Mouse (Mus musculus) MEL (cell line): ENCODE results near the gene Pik3c2b. TPM values are rescaled to one million over a fixed set of nuclear protein-coding genes. Genes with fewer than 3 reads are reported as not detected.

Source experiments
- DNase-seq: peaks from one replicate; pipeline ENCODE4 v3.0.0; 2011; ENCODE audit warnings: low read depth, low spot score
- H3K27ac ChIP-seq: 2 replicates; pipeline ENCODE4 v1.5.1; 2012; ENCODE audit warnings: low read depth, mild to moderate bottlenecking, control low read depth, low read length, moderate library complexity; ENCODE audit not compliant: control insufficient read depth
- H3K27me3 ChIP-seq, 2 experiments: fragments of 150-350 bp in 1 of 2; sonication (generic) in 1 of 2; 2 replicates each; pipeline ENCODE4 v1.6.1; 2012; ENCODE audit warnings: low read length in 2 of 2, mild to moderate bottlenecking in 2 of 2, improper control_type of control experiment in 1 of 2, moderate library complexity in 1 of 2; ENCODE audit not compliant: insufficient read depth in 2 of 2, control insufficient read depth in 1 of 2
- H3K36me3 ChIP-seq, 2 experiments: 2 replicates each; pipeline ENCODE4 v1.6.1; 2012 to 2014; ENCODE audit warnings: low read length in 2 of 2, improper control_type of control experiment in 1 of 2, inconsistent platforms in 1 of 2, mild to moderate bottlenecking in 1 of 2; ENCODE audit not compliant: insufficient read depth in 2 of 2, control insufficient read depth in 1 of 2
- H3K4me1 ChIP-seq, 2 experiments: fragments of 150-350 bp in 1 of 2; sonication (generic) in 1 of 2; 2 replicates each; pipeline ENCODE4 v1.6.1; 2012; ENCODE audit warnings: low read length in 2 of 2, improper control_type of control experiment in 1 of 2, mild to moderate bottlenecking in 1 of 2; ENCODE audit not compliant: insufficient read depth in 2 of 2, control insufficient read depth in 1 of 2
- H3K4me3 ChIP-seq, 2 experiments: fragments of 150-350 bp in 1 of 2; sonication (generic) in 1 of 2; 2 replicates each; pipeline ENCODE4 v1.5.1; 2012; ENCODE audit warnings: low read depth in 2 of 2, low read length in 2 of 2, mild to moderate bottlenecking in 2 of 2, moderate library complexity in 2 of 2, control low read depth in 1 of 2, improper control_type of control experiment in 1 of 2; ENCODE audit not compliant: control insufficient read depth in 1 of 2, insufficient read depth in 1 of 2
- H3K79me2 ChIP-seq: 2 replicates; pipeline ENCODE4 v1.6.1; 2012; ENCODE audit warnings: mild to moderate bottlenecking, low read length, moderate library complexity; ENCODE audit not compliant: control insufficient read depth, poor library complexity, insufficient read depth
- H3K9ac ChIP-seq: 2 replicates; pipeline ENCODE4 v1.6.1; 2012; ENCODE audit warnings: low read depth, mild to moderate bottlenecking, control low read depth, low read length, moderate library complexity; ENCODE audit not compliant: control insufficient read depth, poor library complexity, severe bottlenecking
- H3K9me3 ChIP-seq: fragments of 150-350 bp; sonication (generic); replicated peaks from 2 replicates; pipeline ENCODE4 v1.6.1; 2012; ENCODE audit warnings: mild to moderate bottlenecking, low read length, improper control_type of control experiment, moderate library complexity; ENCODE audit not compliant: insufficient read depth
- BHLHE40 ChIP-seq: IDR thresholded peaks from 2 replicates; pipeline ENCODE4 v1.6.1; 2012; ENCODE audit warnings: low read depth, mild to moderate bottlenecking, inconsistent platforms, low read length, improper control_type of control experiment, borderline replicate concordance
- CHD1 ChIP-seq: IDR thresholded peaks from 2 replicates; pipeline ENCODE4 v1.6.1; 2012; ENCODE audit warnings: low read depth, mild to moderate bottlenecking, inconsistent platforms, low read length, improper control_type of control experiment
- CHD2 ChIP-seq: IDR thresholded peaks from 2 replicates; pipeline ENCODE4 v1.6.1; 2011; ENCODE audit warnings: low read length, improper control_type of control experiment
- CTCF ChIP-seq, 3 experiments: IDR thresholded peaks in 2 of 3; conservative IDR thresholded peaks in 1 of 3; 2 replicates each; pipeline ENCODE4 v1.5.1; 2011 to 2012; ENCODE audit warnings: low read length in 3 of 3, low read depth in 2 of 3, mild to moderate bottlenecking in 2 of 3, improper control_type of control experiment in 1 of 3, inconsistent platforms in 1 of 3, mixed read lengths in 1 of 3, moderate library complexity in 1 of 3; ENCODE audit not compliant: control insufficient read depth in 1 of 3, insufficient read depth in 1 of 3, poor library complexity in 1 of 3, severe bottlenecking in 1 of 3
- E2F4 ChIP-seq: IDR thresholded peaks from 2 replicates; pipeline ENCODE4 v1.6.1; 2011; ENCODE audit warnings: low read depth, low read length, improper control_type of control experiment, borderline replicate concordance
- ELF1 ChIP-seq: IDR thresholded peaks from 2 replicates; pipeline ENCODE4 v1.6.1; 2014; ENCODE audit warnings: low read depth, mild to moderate bottlenecking, inconsistent platforms, low read length, improper control_type of control experiment, moderate library complexity
- ETS1 ChIP-seq: IDR thresholded peaks from 2 replicates; pipeline ENCODE4 v1.6.1; 2012; ENCODE audit warnings: low read depth, mild to moderate bottlenecking, inconsistent platforms, low read length, improper control_type of control experiment, moderate library complexity
- GABPA ChIP-seq: IDR thresholded peaks from 2 replicates; pipeline ENCODE4 v1.6.1; 2012; ENCODE audit warnings: low read depth, mild to moderate bottlenecking, inconsistent platforms, low read length, improper control_type of control experiment, moderate library complexity
- GATA1 ChIP-seq: IDR thresholded peaks from 2 replicates; pipeline ENCODE4 v1.6.1; 2011; ENCODE audit warnings: low read depth, low read length, improper control_type of control experiment
- HCFC1 ChIP-seq: IDR thresholded peaks from 2 replicates; pipeline ENCODE4 v1.6.1; 2012; ENCODE audit warnings: low read depth, mild to moderate bottlenecking, inconsistent platforms, low read length, improper control_type of control experiment, moderate library complexity
- JUND ChIP-seq: IDR thresholded peaks from 2 replicates; pipeline ENCODE4 v1.6.1; 2011; ENCODE audit warnings: low read depth, mild to moderate bottlenecking, improper control_type of control experiment, low read length
- KAT2A ChIP-seq: conservative IDR thresholded peaks from 2 replicates; pipeline ENCODE4 v1.6.1; 2012; ENCODE audit warnings: low read depth, low read length, improper control_type of control experiment, inconsistent platforms
- MAFK ChIP-seq: IDR thresholded peaks from 2 replicates; pipeline ENCODE4 v1.6.1; 2011; ENCODE audit warnings: low read depth, mild to moderate bottlenecking, low read length, improper control_type of control experiment, borderline replicate concordance
- MAX ChIP-seq: IDR thresholded peaks from 2 replicates; pipeline ENCODE4 v1.6.1; 2011; ENCODE audit warnings: low read length, improper control_type of control experiment
- MAZ ChIP-seq: IDR thresholded peaks from 2 replicates; pipeline ENCODE4 v1.6.1; 2012; ENCODE audit warnings: low read depth, mild to moderate bottlenecking, inconsistent platforms, low read length, improper control_type of control experiment
- MEF2A ChIP-seq: IDR thresholded peaks from 2 replicates; pipeline ENCODE4 v1.6.1; 2014; ENCODE audit warnings: low read depth, mild to moderate bottlenecking, inconsistent platforms, low read length, improper control_type of control experiment; ENCODE audit not compliant: poor library complexity, insufficient replicate concordance, severe bottlenecking; ENCODE audit errors: extremely low read depth
- MXI1 ChIP-seq: IDR thresholded peaks from 2 replicates; pipeline ENCODE4 v1.6.1; 2011; ENCODE audit warnings: mild to moderate bottlenecking, low read depth, low read length, improper control_type of control experiment
- MYB ChIP-seq: IDR thresholded peaks from 2 replicates; pipeline ENCODE4 v1.6.1; 2011; ENCODE audit warnings: mild to moderate bottlenecking, low read depth, low read length, improper control_type of control experiment
- MYC ChIP-seq: IDR thresholded peaks from 2 replicates; pipeline ENCODE4 v1.6.1; 2011; ENCODE audit warnings: low read depth, mild to moderate bottlenecking, low read length, improper control_type of control experiment, moderate library complexity
- POLR2A ChIP-seq, 2 experiments: IDR thresholded peaks; 2 replicates each; pipeline ENCODE4 v1.6.1; 2011 to 2012; ENCODE audit warnings: low read length in 2 of 2, mild to moderate bottlenecking in 2 of 2, control low read depth in 1 of 2, improper control_type of control experiment in 1 of 2, low read depth in 1 of 2, moderate library complexity in 1 of 2; ENCODE audit not compliant: control insufficient read depth in 1 of 2, insufficient read depth in 1 of 2, poor library complexity in 1 of 2
- POLR2AphosphoS2 ChIP-seq: IDR thresholded peaks from 2 replicates; pipeline ENCODE4 v1.6.1; 2011; ENCODE audit warnings: low read length, improper control_type of control experiment
- POLR2AphosphoS5 ChIP-seq: IDR thresholded peaks from 2 replicates; pipeline ENCODE4 v1.6.1; 2012; ENCODE audit warnings: low read depth, borderline replicate concordance, mild to moderate bottlenecking, inconsistent platforms, low read length, moderate library complexity, mixed read lengths
- RAD21 ChIP-seq: IDR thresholded peaks from 2 replicates; pipeline ENCODE4 v1.6.1; 2011; ENCODE audit warnings: mild to moderate bottlenecking, low read depth, low read length, improper control_type of control experiment
- SMC3 ChIP-seq: IDR thresholded peaks from 2 replicates; pipeline ENCODE4 v1.6.1; 2011; ENCODE audit warnings: low read depth, low read length, improper control_type of control experiment
- TAL1 ChIP-seq: IDR thresholded peaks from 2 replicates; pipeline ENCODE4 v1.6.1; 2012; ENCODE audit warnings: mild to moderate bottlenecking, inconsistent platforms, low read length, moderate library complexity, mixed read lengths
- TBP ChIP-seq: IDR thresholded peaks from 2 replicates; pipeline ENCODE4 v1.8.0; 2011; ENCODE audit warnings: low read depth, low read length, improper control_type of control experiment
- TCF12 ChIP-seq: IDR thresholded peaks from 2 replicates; pipeline ENCODE4 v1.6.1; 2014; ENCODE audit warnings: low read depth, mild to moderate bottlenecking, inconsistent platforms, low read length, improper control_type of control experiment, moderate library complexity
- UBTF ChIP-seq: IDR thresholded peaks from 2 replicates; pipeline ENCODE4 v1.6.1; 2012; ENCODE audit warnings: low read depth, mild to moderate bottlenecking, inconsistent platforms, low read length, improper control_type of control experiment, moderate library complexity, borderline replicate concordance; ENCODE audit not compliant: insufficient read depth
- USF1 ChIP-seq: IDR thresholded peaks from 2 replicates; pipeline ENCODE4 v1.6.1; 2014; ENCODE audit warnings: low read depth, mild to moderate bottlenecking, inconsistent platforms, low read length, improper control_type of control experiment, moderate library complexity
- USF2 ChIP-seq, 2 experiments: IDR thresholded peaks; 2 replicates each; pipeline ENCODE4 v1.6.1; 2011 to 2012; ENCODE audit warnings: improper control_type of control experiment in 2 of 2, low read length in 2 of 2, borderline replicate concordance in 1 of 2, inconsistent platforms in 1 of 2, low read depth in 1 of 2, mild to moderate bottlenecking in 1 of 2; ENCODE audit not compliant: insufficient read depth in 1 of 2
- ZC3H11A ChIP-seq: IDR thresholded peaks from 2 replicates; pipeline ENCODE4 v1.6.1; 2012; ENCODE audit warnings: low read depth, mild to moderate bottlenecking, inconsistent platforms, low read length, improper control_type of control experiment
- ZKSCAN1 ChIP-seq: IDR thresholded peaks from 2 replicates; pipeline ENCODE4 v1.6.1; 2012; ENCODE audit warnings: low read depth, mild to moderate bottlenecking, inconsistent platforms, low read length, improper control_type of control experiment, moderate library complexity
- ZMIZ1 ChIP-seq: IDR thresholded peaks from 2 replicates; pipeline ENCODE4 v1.6.1; 2012; ENCODE audit warnings: low read depth, mild to moderate bottlenecking, inconsistent platforms, low read length, improper control_type of control experiment, moderate library complexity
- ZNF384 ChIP-seq: IDR thresholded peaks from 2 replicates; pipeline ENCODE4 v1.6.1; 2012; ENCODE audit warnings: low read depth, mild to moderate bottlenecking, inconsistent platforms, low read length, improper control_type of control experiment
- polyA plus RNA-seq, 2 experiments: library from polyadenylated mRNA; stranded (reverse) in 1 of 2; unstranded in 1 of 2; fragments of >175 nt in 1 of 2; fragments of >200 nt in 1 of 2; gene quantifications; 2 replicates each; pipeline versions ENCODE4 v1.2.1 to v1.2.4; 2012; ENCODE audit warnings: low replicate concordance in 2 of 2, low read depth in 1 of 2; ENCODE audit not compliant: insufficient read length in 2 of 2, insufficient read depth in 1 of 2, missing spikeins in 1 of 2
- total RNA-seq: library from RNA; depleted of rRNA; stranded (reverse); fragments of 300-350 nt; gene quantifications from 2 replicates; pipeline ENCODE4 v1.2.3, GENCODE M21; 2012

Pik3c2b gene
- total and polyA plus RNA-seq, 3 experiments, result 2.9 to 3.2 TPM; not detected in 1

GRCm38 (mm10) chr1:133130638-133131560, 85.4 kb downstream of the Pik3c2b start, which contains the start of gene Ppp1r15b:
Gene Ppp1r15b (plus strand): TSS chr1:133131143.
- H3K9me3 ChIP-seq, result no peaks in the 10 kb centered on the region
- peaks cover 0 to 2% of the 10 kb centered on the region in 2 experiments; a peak in 2 of 4 replicates for H3K4me1 ChIP-seq
- H3K27me3 ChIP-seq, result no peaks in the 10 kb centered on the region
- DNase-seq, result peak; percentile 98
- H3K36me3 ChIP-seq, result peaks cover 2 to 10% of the 10 kb centered on the region in 2 experiments; a peak in 3 of 4 replicates
- H3K9ac ChIP-seq, result peak within 1 kb of the TSS; percentile 97
- peak within 1 kb of the TSS; percentile 84 to 94 for H3K4me3 ChIP-seq
- H3K27ac ChIP-seq, result peak within 1 kb of the TSS; percentile 96
- H3K79me2 ChIP-seq, result peaks cover 50% of the 10 kb centered on the region
- no peak for TF ChIP-seq CTCF (IDR thresholded peaks at IDR 0.05 in 2 of 3, conservative IDR thresholded peaks at IDR 0.05 in 1 of 3; ENCODE audit: control insufficient read depth in 1 of 3, insufficient read depth in 1 of 3, low read depth in 2 of 3, low read length in 3 of 3, poor library complexity in 1 of 3, severe bottlenecking in 1 of 3)
- no peak for TF ChIP-seq ZC3H11A
- TF ChIP-seq CHD2, result no peak
- TF ChIP-seq POLR2A (IDR thresholded peaks at IDR 0.05; ENCODE audit: control insufficient read depth in 1 of 2, insufficient read depth in 1 of 2, low read depth in 1 of 2, low read length in 2 of 2, poor library complexity in 1 of 2), result peak in 1 of 2 experiments; percentile 86; a peak in 3 of 4 replicates
- peak; percentile 75 for TF ChIP-seq POLR2AphosphoS2
- peak; percentile 73 for TF ChIP-seq ETS1
- no peak for TF ChIP-seq CHD1
- no peak; the same call in 1 of the 2 replicates for TF ChIP-seq JUND
- peak; percentile 14; the same call in 1 of the 2 replicates for TF ChIP-seq GATA1
- TF ChIP-seq TCF12, result peak; percentile 80; the same call in 1 of the 2 replicates
- TF ChIP-seq TAL1, result no peak
- TF ChIP-seq MAZ, result peak; percentile 91
- TF ChIP-seq POLR2AphosphoS5, result no peak
- TF ChIP-seq MXI1, result peak; percentile 89
- TF ChIP-seq MYB, result no peak
- TF ChIP-seq MYC, result peak; percentile 99
- TF ChIP-seq MEF2A, result 0 out of 2 replicates have a peak, but pooled peaks have one; percentile 37
- TF ChIP-seq ZKSCAN1, result no peak
- TF ChIP-seq KAT2A, result peak; percentile 63; the same call in 1 of the 2 replicates
- TF ChIP-seq BHLHE40, result 0 out of 2 replicates have a peak, but pooled peaks have one; percentile 53
- peak; percentile 72; the same call in 1 of the 2 replicates for TF ChIP-seq TBP
- TF ChIP-seq ELF1, result peak; percentile 97
- TF ChIP-seq GABPA, result no peak
- TF ChIP-seq MAFK, result no peak
- TF ChIP-seq MAX, result peak; percentile 98
- TF ChIP-seq HCFC1, result peak; percentile 89
- peak; percentile 89; the same call in 1 of the 2 replicates for TF ChIP-seq E2F4
- no peak for TF ChIP-seq USF2 (IDR thresholded peaks at IDR 0.05; ENCODE audit: borderline replicate concordance in 1 of 2, insufficient read depth in 1 of 2, low read depth in 1 of 2, low read length in 2 of 2)
- TF ChIP-seq USF1, result peak; percentile 54
- peak; percentile 88 for TF ChIP-seq ZMIZ1
- no peak for TF ChIP-seq RAD21
- TF ChIP-seq UBTF, result no peak
- no peak for TF ChIP-seq ZNF384
- TF ChIP-seq SMC3, result no peak
